Mouse (Mus musculus) liver, embryonic 15.5 days (tissue): ENCODE data around the gene Abtb2. TPM values are rescaled to one million over a fixed set of nuclear protein-coding genes. Genes with fewer than 3 reads are reported as not detected.

Experiments used
- ATAC-seq: fragments of 200-750 bp; cut with Nextera tagmentation; 2 replicates; pipeline ENCODE4 v1.8.0; 2017; ENCODE audit warnings: moderate number of reproducible peaks, mild to moderate bottlenecking, moderate library complexity; ENCODE audit not compliant: insufficient read depth
- H3K27ac ChIP-seq: fragments of 300-500 bp; sonication (generic); replicated peaks from 2 replicates; pipeline ENCODE4 v1.5.1; 2015; ENCODE audit warnings: mild to moderate bottlenecking, inconsistent platforms
- H3K27me3 ChIP-seq: fragments of 300-500 bp; sonication (generic); 2 replicates; pipeline ENCODE4 v1.6.1; 2015; ENCODE audit warnings: mild to moderate bottlenecking, inconsistent platforms
- H3K36me3 ChIP-seq: fragments of 300-500 bp; sonication (generic); replicated peaks from 2 replicates; pipeline ENCODE4 v1.6.1; 2015; ENCODE audit warnings: moderate library complexity, mild to moderate bottlenecking, inconsistent platforms
- H3K4me1 ChIP-seq: fragments of 300-500 bp; sonication (generic); replicated peaks from 2 replicates; pipeline ENCODE4 v1.6.1; 2015; ENCODE audit warnings: inconsistent platforms
- H3K4me2 ChIP-seq: fragments of 300-500 bp; sonication (generic); 2 replicates; pipeline ENCODE4 v1.6.1; 2015; ENCODE audit warnings: moderate library complexity, mild to moderate bottlenecking, inconsistent platforms
- H3K4me3 ChIP-seq: fragments of 300-500 bp; sonication (generic); replicated peaks from 2 replicates; pipeline ENCODE4 v1.5.1; 2015; ENCODE audit warnings: mild to moderate bottlenecking, inconsistent platforms
- H3K9ac ChIP-seq: fragments of 300-500 bp; sonication (generic); 2 replicates; pipeline ENCODE4 v1.6.1; 2015; ENCODE audit warnings: moderate library complexity, mild to moderate bottlenecking, inconsistent platforms
- H3K9me3 ChIP-seq: fragments of 300-500 bp; sonication (generic); replicated peaks from 2 replicates; pipeline ENCODE4 v1.6.1; 2016; ENCODE audit warnings: inconsistent platforms
- WGBS: fragments of 180-500 bp; shearing (Covaris S2); methylation state at CpG from one replicate; pipeline ENCODE4 v1.1.7; 2015; ENCODE audit warnings: mixed read lengths; ENCODE audit not compliant: insufficient replicate concordance; 5-methylcytosine and 5-hydroxymethylcytosine counted together
- polyA plus RNA-seq: library from polyadenylated mRNA; unstranded; fragments of >200 nt; fragmentation: Nextera tagmentation; extraction: Ambion mirVana; gene quantifications from 2 replicates; pipeline ENCODE4 v1.2.1, GENCODE M21; 2015

Abtb2 gene
- polyA plus RNA-seq, 1 experiment from 2014 or later, result 2.9 TPM

DNA sequence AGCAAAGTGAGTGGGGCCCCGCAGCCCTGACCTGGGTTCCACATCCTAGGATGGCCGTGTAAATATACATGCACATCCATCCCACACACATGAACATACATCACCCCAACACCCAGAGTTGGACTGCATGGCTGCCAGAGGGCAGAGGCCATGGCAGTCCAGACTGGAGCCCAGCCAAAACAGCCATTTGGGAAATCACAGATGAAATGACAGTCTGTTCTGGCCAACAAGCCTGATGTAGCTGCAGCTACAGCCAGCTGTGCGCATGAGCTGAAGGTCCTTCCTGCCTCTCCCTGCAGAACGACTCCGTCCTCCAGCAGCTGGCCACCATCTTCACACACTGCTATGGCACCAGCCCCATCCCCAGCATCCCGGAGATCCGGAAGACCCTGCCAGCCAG, 144.7 kb downstream of the Abtb2 start:
- H3K27me3 ChIP-seq, result no peaks in the 10 kb centered on the region
- H3K9ac ChIP-seq, result no peak overlapping the region
- no peak overlapping the region for H3K27ac ChIP-seq
- no peak for ATAC-seq
- H3K4me3 ChIP-seq, result no peak overlapping the region
- H3K9me3 ChIP-seq, result no peaks in the 10 kb centered on the region
- H3K36me3 ChIP-seq, result no peaks in the 10 kb centered on the region
- no peak overlapping the region for H3K4me2 ChIP-seq
- H3K4me1 ChIP-seq, result peaks cover 32% of the 10 kb centered on the region
- 75% methylated on average over 7 of the region's 7 CpGs for WGBS

DNA sequence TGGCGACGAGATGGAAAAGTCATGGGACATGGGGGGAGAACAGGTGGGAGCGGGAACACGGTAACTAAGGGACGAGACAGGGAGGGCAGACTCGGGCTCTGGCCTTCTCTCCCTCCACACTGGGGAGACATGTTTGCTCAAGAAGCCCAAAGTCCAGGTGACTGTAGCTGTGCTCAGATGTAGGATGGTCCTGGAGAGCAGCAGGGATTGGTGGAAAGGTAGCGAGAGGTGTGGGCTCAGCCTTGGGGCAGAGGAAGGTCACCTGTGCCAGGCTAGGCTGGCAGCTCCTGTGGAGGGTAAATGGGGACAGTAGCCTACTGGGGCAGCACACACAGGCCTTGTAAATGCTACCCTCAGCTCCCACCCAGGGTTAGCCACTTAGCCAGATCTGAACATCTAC, 147.7 kb downstream of the Abtb2 start:
- Histone ChIP-seq H3K27me3 (no peaks in the 10 kb centered on the region), H3K27ac (peak overlapping the region; percentile 48; the same call in 1 of the 2 replicates), H3K9ac (no peak overlapping the region), H3K4me1 (peaks cover 19% of the 10 kb centered on the region), H3K4me3 (no peak overlapping the region), H3K9me3 (no peaks in the 10 kb centered on the region), H3K4me2 (no peak overlapping the region), H3K36me3 (peaks cover under 1% of the 10 kb centered on the region; the same call in 1 of the 2 replicates)
- ATAC-seq, result peak; percentile 69
- WGBS, result 71% methylated on average over 7 of the region's 7 CpGs

DNA sequence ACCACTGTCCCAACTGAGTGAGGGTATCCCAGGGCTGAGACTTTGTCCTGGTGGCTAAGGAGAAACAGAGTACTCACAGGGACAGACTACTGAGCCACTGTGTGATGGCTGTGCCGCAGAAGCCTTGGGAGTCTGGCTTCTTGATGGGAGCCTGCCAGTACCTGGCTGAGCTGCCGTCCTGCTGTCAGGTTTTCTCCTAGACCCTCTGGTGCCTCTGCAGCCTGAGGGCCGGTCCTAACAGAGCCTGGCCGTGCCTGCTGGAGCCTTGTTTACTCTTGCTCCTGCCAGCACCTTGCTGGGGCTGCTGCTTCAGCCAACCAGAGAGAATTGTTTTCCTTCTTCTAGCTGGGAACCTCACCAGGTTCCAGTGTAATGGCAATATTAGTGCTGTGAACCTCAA, 148.3 kb downstream of the Abtb2 start:
- peak overlapping the region; percentile 48; the same call in 1 of the 2 replicates for H3K27ac ChIP-seq
- WGBS, result 61% methylated on average over 4 of the region's 4 CpGs

DNA sequence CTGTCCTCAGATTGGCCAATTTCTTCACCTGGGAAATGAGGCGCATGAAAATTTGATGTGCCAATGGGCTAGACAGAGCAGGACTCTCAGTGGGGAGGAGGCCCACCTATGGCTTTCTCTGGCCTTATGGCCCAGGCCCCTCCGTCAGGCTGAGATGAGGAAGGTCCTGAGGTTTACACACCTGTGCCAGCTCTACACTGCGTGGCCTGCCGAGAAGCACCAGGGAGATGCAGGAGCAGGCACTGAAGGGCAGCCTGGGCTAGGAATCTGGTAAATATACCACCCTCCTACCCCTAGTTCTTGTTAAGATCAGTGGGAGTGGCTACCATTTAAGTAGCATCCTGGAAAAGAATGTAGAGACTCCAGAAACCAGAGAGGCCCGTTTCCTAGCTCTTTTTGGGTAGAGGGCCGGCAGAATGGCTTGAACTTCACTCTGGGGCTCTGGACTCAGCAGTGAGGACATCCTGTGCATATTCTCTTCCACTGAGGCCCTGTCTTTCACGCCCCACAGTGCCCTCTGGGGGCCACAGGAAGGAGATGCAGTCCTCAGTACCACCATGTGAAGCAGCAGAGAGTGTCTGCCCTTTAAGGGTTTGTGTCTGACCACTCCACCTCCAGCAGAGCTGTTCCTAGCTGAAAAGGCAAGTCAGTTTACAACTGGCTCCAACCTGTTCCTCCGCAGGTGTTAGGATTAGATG, 152.6 kb downstream of the Abtb2 start:
- Histone ChIP-seq H3K27me3 (no peaks in the 10 kb centered on the region), H3K27ac (no peak overlapping the region), H3K4me1 (peaks cover 14% of the 10 kb centered on the region; the same call in 1 of the 2 replicates), H3K36me3 (peaks cover 37% of the 10 kb centered on the region), H3K9me3 (no peaks in the 10 kb centered on the region), H3K9ac (no peak overlapping the region), H3K4me2 (no peak overlapping the region), H3K4me3 (no peak overlapping the region)
- WGBS, result 60% methylated on average over 8 of the region's 8 CpGs
- no peak for ATAC-seq

More for the DNA sequence above, 148.3 kb downstream of the Abtb2 start:
- no peak for ATAC-seq
- Histone ChIP-seq H3K4me3 (no peak overlapping the region), H3K27me3 (no peaks in the 10 kb centered on the region), H3K36me3 (peaks cover 2% of the 10 kb centered on the region; the same call in 1 of the 2 replicates), H3K4me2 (no peak overlapping the region), H3K4me1 (peaks cover 20% of the 10 kb centered on the region), H3K9me3 (no peaks in the 10 kb centered on the region), H3K9ac (no peak overlapping the region)

DNA sequence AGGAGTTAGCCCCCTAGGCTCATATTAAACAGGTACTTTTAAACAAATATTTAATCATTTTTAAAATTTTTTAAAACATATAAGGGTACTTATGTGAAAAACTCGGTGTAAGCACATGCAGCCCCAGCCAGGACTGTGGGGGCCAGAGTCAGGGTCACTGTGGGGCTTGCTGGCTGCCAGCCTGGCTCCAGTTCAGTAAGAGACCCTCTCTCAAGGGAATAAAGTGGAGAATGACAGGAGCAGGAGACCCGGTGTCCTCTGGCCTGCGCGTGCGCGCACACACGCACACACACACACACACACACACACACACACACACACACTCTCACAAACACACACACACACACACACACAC, 153.2 kb downstream of the Abtb2 start:
- no peak for ATAC-seq
- Histone ChIP-seq H3K4me3 (no peak overlapping the region), H3K9ac (no peak overlapping the region), H3K4me2 (no peak overlapping the region), H3K4me1 (peaks cover 11% of the 10 kb centered on the region; the same call in 1 of the 2 replicates), H3K36me3 (peaks cover 43% of the 10 kb centered on the region), H3K9me3 (no peaks in the 10 kb centered on the region), H3K27ac (no peak overlapping the region), H3K27me3 (no peaks in the 10 kb centered on the region)
- WGBS, result 87% methylated on average over 7 of the region's 7 CpGs

DNA sequence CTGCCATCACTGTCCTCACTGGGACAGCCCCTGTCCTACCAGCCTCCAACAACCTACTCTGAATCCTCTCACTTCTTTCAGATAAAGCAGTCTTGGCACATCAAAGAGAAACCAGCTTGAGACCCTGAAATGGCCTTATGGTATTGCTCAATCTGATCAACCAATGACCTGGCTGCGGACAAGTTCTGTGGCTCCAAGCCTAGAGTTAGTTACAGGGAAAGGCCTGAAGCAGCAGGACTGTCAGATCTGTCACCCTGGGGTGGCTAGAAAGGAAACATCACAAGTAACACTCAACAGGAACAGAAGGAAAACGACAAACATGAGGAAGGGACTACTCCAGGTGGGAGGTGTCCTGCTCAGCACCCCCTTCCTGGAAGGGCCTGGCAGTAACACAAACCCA, 158.4 kb downstream of the Abtb2 start:
- H3K27ac ChIP-seq, result no peak overlapping the region
- H3K27me3 ChIP-seq, result no peaks in the 10 kb centered on the region
- H3K4me1 ChIP-seq, result no peaks in the 10 kb centered on the region
- no peak overlapping the region for H3K4me3 ChIP-seq
- no peak for ATAC-seq
- WGBS, result 56% methylated on average over 2 of the region's 2 CpGs
- no peak overlapping the region for H3K9ac ChIP-seq
- peaks cover 83% of the 10 kb centered on the region for H3K36me3 ChIP-seq
- H3K4me2 ChIP-seq, result no peak overlapping the region
- H3K9me3 ChIP-seq, result no peaks in the 10 kb centered on the region

DNA sequence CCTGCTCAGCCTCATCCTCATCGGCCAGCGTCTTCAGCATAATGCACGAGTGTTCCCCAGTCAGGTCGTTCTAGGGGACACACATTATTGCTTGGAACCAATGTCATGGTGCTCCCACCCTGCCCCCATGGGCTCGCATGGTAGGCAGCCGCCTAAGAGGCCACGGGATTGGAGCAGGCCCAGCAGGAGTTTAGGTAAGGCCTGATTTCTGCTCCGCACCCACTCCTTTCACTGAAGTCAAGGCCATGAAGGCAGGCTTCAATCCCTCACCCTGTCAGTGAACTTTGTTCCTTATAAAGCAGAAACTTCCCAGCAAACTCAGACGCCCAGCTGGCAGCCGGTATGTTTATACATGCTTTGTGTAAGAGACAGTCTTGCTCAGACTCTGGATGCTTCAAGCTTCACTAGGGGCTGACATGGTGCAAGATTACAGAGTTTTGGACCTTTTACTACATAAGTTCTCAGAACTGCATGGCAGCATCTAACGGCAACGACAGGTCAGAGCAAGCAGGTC, 162.0 kb downstream of the Abtb2 start:
- H3K4me3 ChIP-seq, result no peak overlapping the region
- H3K4me2 ChIP-seq, result no peak overlapping the region
- H3K9me3 ChIP-seq, result no peaks in the 10 kb centered on the region
- peaks cover 85% of the 10 kb centered on the region for H3K36me3 ChIP-seq
- ATAC-seq, result peak; percentile 25; the same call in 1 of the 2 replicates
- H3K4me1 ChIP-seq, result no peaks in the 10 kb centered on the region
- H3K27ac ChIP-seq, result no peak overlapping the region
- whole genome bisulfite sequencing, result 77% methylated on average over 12 of the region's 12 CpGs
- no peak overlapping the region for H3K9ac ChIP-seq
- no peaks in the 10 kb centered on the region for H3K27me3 ChIP-seq

DNA sequence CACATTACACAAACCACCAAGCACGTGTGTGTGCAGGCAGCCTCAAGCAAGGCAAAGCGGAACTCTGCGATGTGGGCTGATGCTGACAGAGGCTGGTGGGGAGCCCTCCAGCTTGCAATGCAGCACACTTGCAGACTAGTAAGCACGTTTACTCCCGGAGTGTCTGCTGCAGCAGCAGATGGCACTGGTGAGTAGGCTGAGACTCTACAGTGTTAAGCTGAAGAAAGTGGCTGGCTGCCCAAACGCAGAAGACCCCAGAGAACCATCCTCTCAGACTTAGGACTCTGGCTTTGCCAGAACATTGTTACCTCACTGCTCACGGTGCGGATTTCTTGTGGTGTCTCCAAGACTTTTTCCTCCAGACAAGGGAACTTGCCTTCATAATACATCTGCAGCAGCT, 164.9 kb downstream of the Abtb2 start:
- no peaks in the 10 kb centered on the region for H3K27me3 ChIP-seq
- WGBS, result 82% methylated on average over 8 of the region's 8 CpGs
- H3K4me3 ChIP-seq, result no peak overlapping the region
- no peak overlapping the region for H3K4me2 ChIP-seq
- H3K36me3 ChIP-seq, result peaks cover 86% of the 10 kb centered on the region
- ATAC-seq, result no peak
- H3K9ac ChIP-seq, result no peak overlapping the region
- H3K4me1 ChIP-seq, result no peaks in the 10 kb centered on the region
- H3K27ac ChIP-seq, result no peak overlapping the region
- H3K9me3 ChIP-seq, result no peaks in the 10 kb centered on the region

DNA sequence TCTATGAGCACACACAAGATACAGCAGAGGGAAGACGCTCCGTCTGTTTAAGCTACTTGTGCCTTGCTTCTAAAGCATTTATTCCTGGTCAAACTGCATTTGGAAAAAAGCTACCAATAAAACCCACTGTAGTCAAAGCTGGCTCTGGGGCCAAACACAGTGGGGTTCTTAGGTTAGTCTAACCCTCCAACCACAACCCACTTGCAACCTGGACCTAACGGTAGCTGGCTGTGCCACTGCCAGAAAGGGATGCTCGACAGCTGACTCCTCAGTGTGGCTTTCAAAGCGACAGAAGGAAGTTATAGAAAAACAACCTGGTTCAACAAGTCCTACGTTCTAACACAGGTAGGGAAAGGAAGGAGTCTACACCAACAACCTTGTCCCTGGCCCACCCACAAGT, 165.3 kb downstream of the Abtb2 start:
- no peaks in the 10 kb centered on the region for H3K4me1 ChIP-seq
- no peak for ATAC-seq
- no peaks in the 10 kb centered on the region for H3K27me3 ChIP-seq
- no peak overlapping the region for H3K4me2 ChIP-seq
- H3K4me3 ChIP-seq, result no peak overlapping the region
- 76% methylated on average over 6 of the region's 6 CpGs for WGBS
- H3K9me3 ChIP-seq, result no peaks in the 10 kb centered on the region
- H3K27ac ChIP-seq, result no peak overlapping the region
- peaks cover 85% of the 10 kb centered on the region for H3K36me3 ChIP-seq
- no peak overlapping the region for H3K9ac ChIP-seq

DNA sequence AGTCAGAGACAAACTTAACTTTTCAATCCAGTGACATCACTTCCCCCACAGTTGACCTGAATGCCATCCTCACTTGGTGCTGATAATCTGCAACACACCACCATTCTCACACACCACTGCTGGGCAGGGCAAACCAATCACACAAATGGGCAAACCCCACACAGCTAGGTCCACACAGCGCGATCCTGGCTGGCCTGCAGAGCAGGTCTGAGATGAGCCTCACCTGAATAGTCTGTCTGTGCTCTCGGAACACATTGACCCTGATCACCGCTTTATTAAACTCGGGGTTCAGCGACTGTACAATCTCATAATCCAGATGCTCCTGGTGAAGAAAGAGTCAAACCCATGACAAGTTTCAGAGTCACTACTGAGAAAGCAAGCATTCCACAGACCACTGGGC, 176.7 kb downstream of the Abtb2 start:
- Histone ChIP-seq H3K27me3 (no peaks in the 10 kb centered on the region), H3K9ac (no peak overlapping the region), H3K36me3 (peaks cover 61% of the 10 kb centered on the region), H3K27ac (no peak overlapping the region), H3K9me3 (no peaks in the 10 kb centered on the region), H3K4me2 (no peak overlapping the region), H3K4me3 (no peak overlapping the region), H3K4me1 (0 out of 2 replicates have a peak, but pooled peaks cover 3% of the 10 kb centered on the region)
- WGBS, result 83% methylated on average over 6 of the region's 6 CpGs
- ATAC-seq, result no peak

DNA sequence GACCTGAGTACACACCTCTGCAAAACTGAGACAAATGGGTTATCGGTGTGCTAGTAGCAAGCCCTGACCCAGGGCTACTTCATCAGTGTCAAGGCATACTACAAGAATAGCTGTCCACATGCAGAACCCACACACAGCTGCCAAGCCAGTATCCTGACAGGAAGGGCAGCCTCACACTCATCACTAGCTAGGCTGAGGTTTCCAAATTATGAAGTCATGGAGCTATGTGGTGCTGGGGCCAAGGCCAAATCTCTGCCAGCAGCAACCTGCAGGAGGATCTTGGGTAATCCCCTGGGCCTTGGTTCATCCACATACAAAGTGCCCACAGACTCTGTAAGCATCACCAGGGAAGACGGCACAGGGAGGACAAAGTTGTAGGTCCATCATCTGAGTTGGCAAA, 177.4 kb downstream of the Abtb2 start:
- Histone ChIP-seq H3K4me2 (no peak overlapping the region), H3K4me1 (0 out of 2 replicates have a peak, but pooled peaks cover 3% of the 10 kb centered on the region), H3K36me3 (peaks cover 66% of the 10 kb centered on the region), H3K27ac (no peak overlapping the region), H3K9ac (no peak overlapping the region), H3K9me3 (no peaks in the 10 kb centered on the region), H3K4me3 (no peak overlapping the region), H3K27me3 (no peaks in the 10 kb centered on the region)
- ATAC-seq, result no peak
- 92% methylated on average over 2 of the region's 2 CpGs for WGBS
